9 mouse cellular contexts compared by ENCODE assay signal in the genomic region with DNA sequence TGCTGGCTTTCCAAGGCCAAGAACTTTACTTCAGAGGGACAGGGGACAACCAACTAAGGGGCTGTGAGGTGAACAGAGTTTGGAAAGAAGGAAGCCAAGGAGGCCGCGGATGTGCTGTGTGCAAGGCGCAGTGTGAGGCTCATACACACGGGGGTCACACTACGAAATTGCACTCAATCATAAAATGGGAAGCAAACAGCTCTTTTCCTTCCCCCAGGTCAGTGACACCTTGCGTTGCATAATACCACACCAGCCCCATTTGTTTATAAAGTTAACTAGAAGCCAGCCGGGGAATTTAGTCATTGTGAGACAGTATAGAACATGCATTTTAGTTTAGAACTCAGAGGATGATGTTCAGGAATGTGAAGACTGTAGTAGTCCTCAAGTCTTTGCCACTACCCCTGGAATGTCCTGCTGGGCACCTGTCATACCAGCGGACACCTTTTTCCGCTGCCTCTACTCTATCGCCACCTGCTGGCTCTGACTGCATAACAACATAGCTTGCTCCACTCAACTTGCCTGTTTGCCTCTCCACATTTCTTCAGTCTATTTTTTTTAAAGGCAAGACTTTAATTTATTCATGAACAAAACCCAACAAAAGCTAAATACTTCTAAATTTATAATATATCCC.
DNase-seq lines count a peak whose midpoint lies in the region; ATAC-seq and TF ChIP-seq lines count a peak whose summit lies in the region.
"Had no signal": no experiment of that assay in that cellular context is flagged by ENCODE, and none has a peak within 500 bp of the region (broad histone marks: within the 10 kb centered on the region; RNA-seq: fewer than 3 reads in every experiment).

No protein-coding gene starts in this region.

- intact Hi-C loops in heart, postnatal 36 days (cut with DNase I) = loop anchor here (1.0 to 2.0 kb wide), 4 partner anchors 42 to 223 kb away; no protein-coding TSS in a partner anchor

- 47% methylated on average over 10 of the region's 10 CpGs for WGBS in forebrain, embryonic 11.5 days

- no peaks in the 10 kb centered on the region for H3K9me3 ChIP-seq in G1E (replicated peaks)
- no peaks in the 10 kb centered on the region for H3K9me3 ChIP-seq in forebrain, embryonic 11.5 days (ENCODE audit: control insufficient read depth, low read length)

- no peak overlapping the region for H3K4me3 ChIP-seq in G1E (ENCODE audit: low read depth, low read length)
- no peak overlapping the region for H3K4me3 ChIP-seq in forebrain, embryonic 11.5 days (ENCODE audit: low read depth, low read length)

- H3K4me1 ChIP-seq in G1E (ENCODE audit: insufficient read depth, low read depth, low read length) = no peaks in the 10 kb centered on the region
- H3K4me1 ChIP-seq in forebrain, embryonic 11.5 days (replicated peaks; ENCODE audit: control insufficient read depth, insufficient read depth, low read length) = no peaks in the 10 kb centered on the region

- H3K36me3 ChIP-seq in G1E (replicated peaks) = no peaks in the 10 kb centered on the region
- no peaks in the 10 kb centered on the region for H3K36me3 ChIP-seq in forebrain, embryonic 11.5 days (ENCODE audit: control insufficient read depth, insufficient read depth, low read length)

- H3K4me2 ChIP-seq in forebrain, embryonic 11.5 days (ENCODE audit: low read depth, low read length, severe bottlenecking) = no peak overlapping the region

- peaks cover 15% of the 10 kb centered on the region for H3K27me3 ChIP-seq in G1E (ENCODE audit: insufficient read depth, low read length)
- H3K27me3 ChIP-seq in forebrain, embryonic 11.5 days (ENCODE audit: control insufficient read depth, insufficient read depth, low read length) = no peaks in the 10 kb centered on the region

- no peak overlapping the region for H3K27ac ChIP-seq in forebrain, embryonic 11.5 days (ENCODE audit: low read depth, low read length)
- H3K27ac ChIP-seq: macrophage had no signal

- no peak overlapping the region for H3K9ac ChIP-seq in forebrain, embryonic 11.5 days (ENCODE audit: low read length)

- TF ChIP-seq CTCF in G1E (IDR thresholded peaks at IDR 0.05; ENCODE audit: low read depth, low read length) = peak; percentile 63

- ATAC-seq in G1E (ENCODE audit: extremely low read depth, insufficient number of reproducible peaks, low FRiP score, poor library complexity, severe bottlenecking) = peak; percentile 57; the same call in 1 of the 2 replicates
- 0 out of 2 replicates have a peak, but pooled peaks have one; percentile 58 for ATAC-seq in forebrain, embryonic 11.5 days (replicated peaks; ENCODE audit: low FRiP score)

- DNase-seq in G1E (ENCODE audit: low spot score) = peak; percentile 29
- peak; percentile 55 for DNase-seq in c-Kit-positive CD71-negative TER-119-negative erythroid progenitor cells, embryonic 14.5 days (ENCODE audit: low read depth)
- peak; percentile 75 for DNase-seq in forebrain, embryonic 11.5 days (ENCODE audit: low spot score)
- peak; percentile 76 to 86 for DNase-seq in heart, postnatal 36 days
- DNase-seq in layer of hippocampus, postnatal 10 days (ENCODE audit: low spot score in 2 of 2) = peak; percentile 84 to 85
- DNase-seq in lung, postnatal 10 days = peak; percentile 82
- peak; percentile 68 to 83 for DNase-seq in right cerebral cortex, adult 2 months (ENCODE audit: low spot score in 2 of 2)
- peak; percentile 89 for DNase-seq in urinary bladder, postnatal 14 days (ENCODE audit: low spot score)

Comparison
In these comparisons a context has a peak if more than half of its experiments do, and no peak if none do; other contexts are left out.
1. DNase-seq: peak in every context shown above with its lines; median percentile 89 in urinary bladder, postnatal 14 days; 84 in layer of hippocampus, postnatal 10 days; 82 in lung, postnatal 10 days; 81 in heart, postnatal 36 days; 76 in right cerebral cortex, adult 2 months; 75 in forebrain, embryonic 11.5 days; 55 in c-Kit-positive CD71-negative TER-119-negative erythroid progenitor cells, embryonic 14.5 days; 29 in G1E.